Mouse (Mus musculus): ENCODE results near the gene Pdzd2.

Pdzd2 gene

DNA sequence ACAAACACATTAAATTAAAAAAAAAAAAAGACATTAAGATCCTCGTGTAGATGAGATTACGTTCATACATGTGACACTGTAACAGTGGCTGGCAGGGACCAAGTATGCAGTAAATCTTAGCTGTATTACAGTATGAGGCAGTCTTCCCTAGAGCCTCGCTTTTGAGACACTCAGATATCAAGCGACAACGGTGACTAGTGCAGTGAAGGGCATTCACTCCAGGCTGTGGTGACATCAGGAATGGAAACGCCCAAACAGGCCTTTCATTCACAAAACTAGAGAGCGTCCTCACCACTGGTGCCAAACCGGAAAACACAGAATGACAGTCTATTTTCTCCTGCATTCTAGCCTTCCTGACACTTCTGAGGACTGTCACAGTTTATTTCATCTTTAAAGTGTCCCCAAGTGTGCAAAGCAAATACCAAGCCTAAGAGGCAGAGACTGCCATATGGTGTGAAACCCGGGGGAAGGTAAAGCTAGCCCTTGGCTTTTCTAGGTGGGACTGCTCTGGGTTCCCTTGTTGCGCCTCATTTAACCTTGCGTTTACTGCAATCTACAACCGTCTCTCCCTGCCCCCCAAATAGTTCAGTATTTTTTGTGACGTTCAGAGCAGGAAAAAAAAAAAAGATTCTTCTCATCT is 195.9 kb downstream of the Pdzd2 start:
- DNase-seq (ENCODE audit: extremely low spot score, low spot score), result no peak

DNA sequence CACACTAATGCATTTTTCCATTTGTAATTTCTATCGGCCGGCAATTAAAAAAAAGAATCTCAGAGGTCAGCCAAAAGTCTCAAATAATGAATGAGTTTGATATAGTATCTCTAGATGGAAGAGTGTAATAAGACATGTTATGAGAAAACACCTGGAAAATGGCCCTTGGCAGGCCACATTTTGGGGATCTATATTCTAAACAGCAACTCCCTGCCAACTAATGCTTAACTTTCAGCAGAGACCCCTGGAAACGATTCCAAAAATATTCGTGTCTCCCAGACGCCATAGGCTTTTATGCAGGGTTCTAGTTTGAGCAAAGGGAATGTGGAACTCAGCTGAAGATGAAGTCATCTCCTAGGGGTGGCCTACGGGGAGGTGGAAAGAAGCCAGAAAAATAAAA is 197.4 kb downstream of the Pdzd2 start:
- no peak for DNase-seq (ENCODE audit: extremely low spot score, low spot score)

DNA sequence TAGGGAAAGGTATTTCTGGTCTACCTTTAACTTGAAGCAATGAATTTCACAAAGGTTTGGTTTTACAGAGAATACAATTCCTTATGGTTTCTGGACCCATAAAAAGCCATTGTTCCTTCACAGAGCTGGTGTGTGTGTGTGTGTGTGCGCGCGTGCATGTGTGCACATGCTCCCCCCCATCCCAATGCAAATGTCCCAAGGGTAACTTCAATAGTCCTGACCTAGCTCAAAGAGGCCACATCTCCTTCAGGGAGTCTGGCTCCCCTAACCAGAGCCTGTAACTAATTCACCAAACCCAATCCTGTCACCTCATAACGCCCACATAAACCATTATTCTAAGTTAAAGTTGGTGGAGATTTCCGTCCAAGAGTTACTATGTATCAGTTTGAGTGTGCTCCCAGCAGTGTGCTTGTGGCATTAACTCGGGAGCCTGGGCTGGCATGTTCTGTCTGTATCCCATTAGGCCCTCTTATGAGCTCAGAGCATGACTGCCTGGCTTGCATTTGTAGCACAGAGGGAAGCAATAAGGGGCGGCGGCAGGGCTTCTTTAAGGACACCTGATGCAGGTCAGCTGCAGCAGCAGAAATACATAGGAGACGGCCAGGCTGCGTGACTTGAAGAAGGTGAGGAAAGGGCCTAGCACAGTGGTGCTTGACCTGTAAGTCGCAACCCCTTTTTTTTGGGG is 200.0 kb downstream of the Pdzd2 start:
- DNase-seq (ENCODE audit: extremely low spot score, low spot score), result no peak

- no peak for DNase-seq (ENCODE audit: extremely low spot score, low spot score)
Measured at GRCm38 (mm10) chr15:12533254-12533653, 206.5 kb downstream of the Pdzd2 start.

DNA sequence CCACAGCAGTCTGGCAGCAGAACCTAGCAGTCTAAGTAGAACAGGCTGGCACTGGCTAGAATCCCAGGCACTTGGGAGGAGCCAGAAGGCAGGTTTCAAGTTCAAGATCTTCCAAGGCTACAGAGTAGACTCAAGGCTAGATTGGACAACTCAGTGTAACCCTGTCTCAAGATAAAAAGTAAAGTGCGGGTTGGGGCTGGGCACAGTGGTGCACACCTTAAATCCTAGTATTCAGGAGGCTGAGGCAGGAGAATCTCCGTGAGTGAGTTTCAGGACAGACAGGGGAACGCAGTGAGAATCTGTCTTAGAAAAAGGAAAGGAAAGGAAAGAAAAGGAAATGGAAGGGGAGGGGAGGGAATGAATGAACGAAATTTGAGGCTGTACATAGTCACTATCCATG is 207.2 kb downstream of the Pdzd2 start:
- no peak for DNase-seq (ENCODE audit: extremely low spot score, low spot score)

DNA sequence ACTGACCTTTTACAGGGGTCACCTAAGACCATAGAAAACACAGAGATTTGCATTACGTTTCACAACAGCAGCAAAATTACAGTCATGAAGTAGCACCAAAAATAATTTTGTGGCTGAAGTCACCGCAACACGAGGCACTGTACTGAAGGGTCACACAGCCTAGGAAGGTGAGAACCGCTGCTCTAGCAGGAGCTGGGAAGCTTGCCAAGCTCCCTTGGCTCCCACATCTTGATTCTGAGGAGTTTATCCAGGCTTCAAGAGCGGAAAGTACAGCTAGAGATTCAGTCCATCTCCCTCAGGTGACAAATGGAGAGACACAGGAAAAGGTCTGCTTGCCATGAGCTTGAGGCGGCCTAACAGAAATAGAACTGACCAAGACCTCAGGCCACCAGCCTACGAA is 216.9 kb downstream of the Pdzd2 start:
- DNase-seq (ENCODE audit: extremely low spot score, low spot score), result no peak

GRCm38 (mm10) chr15:12520292-12520691 is 219.4 kb downstream of the Pdzd2 start:
- no peak for DNase-seq (ENCODE audit: extremely low spot score, low spot score)

DNA sequence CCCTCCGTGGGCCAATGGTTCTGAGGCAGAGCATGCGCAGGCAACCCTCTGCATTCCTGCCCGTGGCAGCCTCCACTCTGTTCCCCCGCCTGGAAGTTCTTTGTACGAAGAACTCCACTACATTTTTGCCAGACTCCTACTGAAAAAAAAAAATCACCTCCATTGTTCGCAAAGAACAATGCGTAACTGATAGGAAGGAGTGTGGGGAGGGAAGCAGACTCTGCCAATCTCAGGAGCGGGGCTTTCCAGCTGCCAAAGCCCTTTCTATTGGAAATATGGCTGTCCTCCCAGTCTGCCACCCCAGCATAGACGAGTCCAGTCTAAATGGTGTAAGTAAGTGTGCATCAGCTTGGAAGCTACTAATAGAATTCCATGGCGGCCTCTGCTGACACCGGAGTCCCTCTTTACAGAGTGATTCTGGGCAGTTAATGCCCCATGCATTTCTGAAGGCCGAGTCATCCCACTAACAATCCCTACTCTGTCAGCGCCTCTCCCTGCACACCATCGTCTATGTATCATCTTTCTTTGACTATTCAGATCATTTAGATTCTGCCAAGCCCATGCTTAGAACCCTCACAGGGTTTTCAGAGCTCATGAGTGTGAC is 221.3 kb downstream of the Pdzd2 start:
- DNase-seq (ENCODE audit: extremely low spot score, low spot score), result no peak

DNA sequence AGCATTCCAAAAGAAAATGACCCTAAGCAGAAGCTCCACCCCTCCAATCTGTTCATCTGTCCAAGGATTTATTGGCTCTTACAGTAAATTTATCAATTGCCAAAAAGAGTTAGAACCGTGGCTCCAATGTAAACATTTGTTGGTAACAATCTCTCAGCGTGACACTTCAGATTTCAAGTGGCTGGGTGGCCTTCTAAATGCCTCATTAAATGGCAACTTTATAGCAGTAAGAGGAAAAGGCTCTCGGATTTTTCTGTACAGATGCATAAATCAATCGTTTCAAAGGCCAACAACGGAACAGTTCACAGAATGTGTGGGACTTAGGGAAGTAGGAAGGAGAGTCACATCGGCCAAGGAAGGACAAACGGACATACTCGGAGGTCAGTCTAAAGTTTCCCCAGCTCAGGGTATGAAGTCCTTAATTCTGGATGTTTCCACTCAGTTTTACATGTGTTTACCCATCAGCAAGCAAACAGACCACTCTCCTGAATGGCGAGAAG is 222.4 kb downstream of the Pdzd2 start:
- no peak for DNase-seq (ENCODE audit: extremely low spot score, low spot score)

GRCm38 (mm10) chr15:12515272-12515844 is 224.4 kb downstream of the Pdzd2 start:
- no peak for DNase-seq (ENCODE audit: extremely low spot score, low spot score)

- DNase-seq (ENCODE audit: extremely low spot score, low spot score), result no peak
Measured at GRCm38 (mm10) chr15:12513526-12513925, 226.2 kb downstream of the Pdzd2 start.

DNA sequence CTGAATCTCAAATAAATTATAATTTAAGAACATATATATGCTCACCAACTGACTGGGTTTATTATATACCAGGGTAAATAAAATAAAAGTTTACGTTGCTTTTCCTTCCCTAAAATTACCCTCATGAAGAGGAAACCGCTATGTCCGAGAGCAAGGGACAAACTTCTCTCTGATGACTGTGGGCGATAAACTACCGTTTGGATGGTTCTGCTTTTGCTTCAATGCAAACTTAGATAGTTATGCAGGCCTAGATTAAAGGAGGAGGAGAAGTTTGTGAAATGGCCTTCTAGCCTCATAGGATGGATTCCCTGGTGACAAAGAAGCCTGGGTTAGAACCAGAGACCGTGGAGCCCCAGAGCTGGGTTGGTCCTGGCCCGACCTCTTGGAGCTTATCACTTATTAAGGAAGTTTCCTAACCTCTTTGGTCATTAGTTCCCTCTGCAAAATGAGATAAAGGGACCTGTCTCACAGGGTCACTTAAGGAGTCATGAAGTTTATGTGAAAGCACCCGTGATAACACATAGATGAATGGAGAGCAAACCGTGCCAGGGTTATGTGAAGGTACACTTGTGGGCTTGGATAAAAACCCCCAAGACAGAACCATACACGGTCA is 230.9 kb downstream of the Pdzd2 start:
- no peak for DNase-seq (ENCODE audit: extremely low spot score, low spot score)

GRCm38 (mm10) chr15:12507523-12507922 is 232.2 kb downstream of the Pdzd2 start:
- no peak for DNase-seq (ENCODE audit: extremely low spot score, low spot score)

- no peak for DNase-seq (ENCODE audit: extremely low spot score, low spot score)
Measured at GRCm38 (mm10) chr15:12506514-12506913, 233.2 kb downstream of the Pdzd2 start.

DNA sequence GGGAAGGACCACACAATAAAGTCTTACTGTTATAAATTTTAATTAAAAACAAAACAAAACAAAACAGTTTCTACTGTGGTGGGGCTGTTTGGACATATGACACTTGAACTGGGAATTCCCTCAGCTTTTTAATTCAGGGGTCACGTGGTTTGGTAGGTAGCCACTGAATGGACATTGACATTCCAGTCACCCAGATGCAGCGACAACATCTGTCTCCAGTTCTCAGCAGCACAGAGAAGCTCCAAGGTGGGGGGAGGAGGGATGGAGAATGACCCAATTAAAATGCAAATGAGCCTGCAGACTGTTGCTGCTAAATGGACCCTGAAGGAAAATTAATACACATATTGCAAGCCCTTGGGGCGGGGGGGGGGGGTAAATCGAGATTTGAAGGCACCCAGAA is 233.6 kb downstream of the Pdzd2 start:
- no peak for DNase-seq (ENCODE audit: extremely low spot score, low spot score)

- DNase-seq (ENCODE audit: extremely low spot score, low spot score), result no peak
Measured at GRCm38 (mm10) chr15:12505556-12505955, 234.2 kb downstream of the Pdzd2 start.

- no peak for DNase-seq (ENCODE audit: extremely low spot score, low spot score)
Measured at GRCm38 (mm10) chr15:12503907-12504306, 235.8 kb downstream of the Pdzd2 start.

GRCm38 (mm10) chr15:12501924-12502548 is 237.7 kb downstream of the Pdzd2 start:
- DNase-seq (ENCODE audit: extremely low spot score, low spot score), result no peak

GRCm38 (mm10) chr15:12500674-12501073 is 239.1 kb downstream of the Pdzd2 start:
- DNase-seq (ENCODE audit: extremely low spot score, low spot score), result no peak

DNA sequence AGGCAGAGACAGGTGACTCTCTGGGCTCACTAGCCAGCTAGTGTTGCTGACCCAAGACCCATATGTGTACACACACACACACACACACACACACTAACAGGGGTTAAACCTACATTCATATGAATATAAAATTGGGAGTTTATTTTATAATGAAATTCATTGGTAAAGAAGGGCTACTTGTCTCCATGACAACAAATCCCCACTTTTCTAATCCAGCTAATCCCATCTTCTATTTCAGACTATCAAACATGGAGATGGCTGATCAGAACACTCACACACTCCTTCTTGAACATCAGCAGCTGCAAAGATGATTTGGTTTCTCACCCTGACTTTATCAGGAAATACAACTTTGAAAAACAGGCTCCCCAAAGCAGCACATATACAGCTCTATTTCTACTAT is 245.6 kb downstream of the Pdzd2 start:
- DNase-seq (ENCODE audit: extremely low spot score, low spot score), result no peak

- DNase-seq (ENCODE audit: extremely low spot score, low spot score), result no peak
Measured at GRCm38 (mm10) chr15:12493258-12493657, 246.5 kb downstream of the Pdzd2 start.

Data from neural tube, embryonic 10.5 days (tissue).